Mouse (Mus musculus) testis, postnatal 14 days (tissue): Measurements from ENCODE around the gene Tpd52l2.

Experiments used
- DNase-seq: peaks from one replicate; pipeline ENCODE4 v3.0.0; 2021; ENCODE audit warnings: low spot score

Gene Tpd52l2

GRCm38 (mm10) chr2:181496831-181497547 is at the start of gene Tpd52l2:
Gene Tpd52l2, plus strand, starts transcription at chr2:181497142.
- peak; percentile 95 for DNase-seq

- DNase-seq = no peak
These were observed 44.8 kb upstream of the Tpd52l2 start for GRCm38 (mm10) chr2:181452181-181452580.

GRCm38 (mm10) chr2:181453274-181453673 is 43.7 kb upstream of the Tpd52l2 start:
- no peak for DNase-seq

- no peak for DNase-seq
These were observed 41.0 kb upstream of the Tpd52l2 start for GRCm38 (mm10) chr2:181455899-181456298.

- no peak for DNase-seq
These were observed 39.1 kb upstream of the Tpd52l2 start for GRCm38 (mm10) chr2:181457831-181458230.

GRCm38 (mm10) chr2:181458411-181459152 is 38.4 kb upstream of the Tpd52l2 start:
- DNase-seq = peak; percentile 53

- DNase-seq = peak; percentile 88
These were observed 37.7 kb upstream of the Tpd52l2 start, which contains the start of gene Zbtb46 for GRCm38 (mm10) chr2:181459153-181459672. Gene Zbtb46, minus strand, starts transcription at chr2:181459426.

- DNase-seq = peak; percentile 84
These were observed 37.0 kb upstream of the Tpd52l2 start for GRCm38 (mm10) chr2:181459673-181460621.

- DNase-seq = no peak
These were observed 35.3 kb upstream of the Tpd52l2 start for GRCm38 (mm10) chr2:181461536-181462100.

GRCm38 (mm10) chr2:181462604-181463003 is 34.3 kb upstream of the Tpd52l2 start:
- no peak for DNase-seq

- DNase-seq = peak; percentile 71
These were observed 33.8 kb upstream of the Tpd52l2 start for GRCm38 (mm10) chr2:181463008-181463738.

GRCm38 (mm10) chr2:181465423-181465822 is 31.5 kb upstream of the Tpd52l2 start:
- DNase-seq = no peak

- no peak for DNase-seq
These were observed 26.7 kb upstream of the Tpd52l2 start for GRCm38 (mm10) chr2:181470285-181470684.

GRCm38 (mm10) chr2:181471246-181471645 is 25.7 kb upstream of the Tpd52l2 start:
- peak; percentile 36 for DNase-seq

GRCm38 (mm10) chr2:181472256-181472827 is 24.6 kb upstream of the Tpd52l2 start:
- DNase-seq = no peak

- DNase-seq = no peak
These were observed 13.8 kb upstream of the Tpd52l2 start for GRCm38 (mm10) chr2:181483120-181483519.

- DNase-seq = no peak
These were observed 13.2 kb upstream of the Tpd52l2 start for GRCm38 (mm10) chr2:181483562-181484318.

- DNase-seq = no peak
These were observed 12.3 kb upstream of the Tpd52l2 start for GRCm38 (mm10) chr2:181484456-181485233.

GRCm38 (mm10) chr2:181485741-181486140 is 11.2 kb upstream of the Tpd52l2 start:
- DNase-seq = no peak
